Mouse (Mus musculus) small intestine, adult 2 months (tissue): ENCODE results near the gene Selenov.

Experiments
- CTCF ChIP-seq: fragments of 200-500 bp; IDR thresholded peaks from 2 replicates; pipeline ENCODE4 v1.5.1; 2012; ENCODE audit warnings: low read depth, mild to moderate bottlenecking, control low read depth, inconsistent platforms, low read length, moderate library complexity, mixed read lengths; ENCODE audit not compliant: insufficient replicate concordance, insufficient read length; ENCODE audit errors: extremely low read depth
- POLR2A ChIP-seq: fragments of 200-500 bp; IDR thresholded peaks from 2 replicates; pipeline ENCODE4 v1.6.1; 2012; ENCODE audit warnings: low read depth, mild to moderate bottlenecking, control low read depth, inconsistent platforms, low read length, moderate library complexity

DNA sequence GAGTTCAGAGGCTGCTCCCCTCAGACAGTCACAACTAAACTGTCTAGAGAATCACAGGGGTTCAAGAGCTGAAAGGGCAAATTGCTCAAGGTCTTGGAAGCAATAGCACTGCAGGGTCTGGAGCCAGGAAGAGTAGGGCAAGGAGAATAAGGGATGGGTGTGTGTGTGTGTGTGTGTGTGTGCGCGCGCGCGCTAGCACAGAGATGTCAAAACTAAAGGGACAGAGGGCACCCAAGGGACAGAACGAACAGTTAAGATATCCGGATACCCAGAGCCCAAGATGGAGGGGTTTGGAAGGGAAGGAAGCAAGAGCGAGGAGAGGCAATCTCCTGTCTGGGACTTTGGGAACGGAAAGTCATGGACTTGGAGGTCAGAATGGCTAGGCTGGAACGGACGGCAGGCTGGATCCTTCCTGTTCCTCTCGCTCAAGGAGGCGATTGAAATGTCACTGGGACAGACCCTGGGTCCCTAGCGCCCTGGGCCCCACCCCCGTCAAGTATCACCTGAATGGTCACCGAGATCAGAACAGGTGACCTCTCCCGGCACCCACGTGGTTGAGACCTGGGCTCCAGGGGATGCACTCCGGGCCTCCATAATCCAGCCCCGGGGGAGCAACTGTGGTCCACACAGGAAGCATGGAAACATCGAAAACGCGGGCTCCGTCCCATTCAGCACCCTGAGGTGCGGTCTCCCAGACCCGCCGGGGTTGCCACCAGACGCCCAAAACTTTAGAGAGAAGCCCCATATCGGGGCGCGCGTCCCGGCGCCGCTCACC is 20.4 kb upstream of the Selenov start:
- no peak for TF ChIP-seq CTCF
- TF ChIP-seq POLR2A = no peak
